Mouse (Mus musculus) liver, embryonic 14.5 days (tissue): ENCODE results near the gene Syt6.

ENCODE experiments used
- CTCF ChIP-seq: IDR thresholded peaks from 2 replicates; pipeline ENCODE4 v1.5.1; 2016; ENCODE audit warnings: antibody characterized with exemption, low read depth, control low read depth
- EP300 ChIP-seq: IDR thresholded peaks from 2 replicates; pipeline ENCODE4 v1.6.1; 2016; ENCODE audit warnings: antibody characterized with exemption, low read depth

- TF ChIP-seq EP300 (no peak), CTCF (no peak)
Observed at GRCm38 (mm10) chr3:103589636-103590035, 14.6 kb downstream of the Syt6 start.
